Mouse (Mus musculus): Measurements from ENCODE around the gene Mipol1. TPM values are rescaled to one million over a fixed set of nuclear protein-coding genes. Genes with fewer than 3 reads are reported as not detected.
"Not testable (repeated sequence)": the region's sequence is repeated elsewhere in the genome, so short reads cannot be mapped to it uniquely, and the experiment has no call there.

Gene Mipol1
- polyA plus RNA-seq, 2 experiments from 2014 or later, result 7.7 to 7.9 TPM

- ATAC-seq, result no peak
These were observed 198.5 kb downstream of the Mipol1 start for GRCm38 (mm10) chr12:57428767-57429166.

GRCm38 (mm10) chr12:57436939-57437659 is 206.9 kb downstream of the Mipol1 start:
- ATAC-seq, result not testable (repeated sequence)

- no peak for ATAC-seq
These were observed 214.2 kb downstream of the Mipol1 start for GRCm38 (mm10) chr12:57444281-57444903.

- ATAC-seq, result no peak
These were observed 217.1 kb downstream of the Mipol1 start for GRCm38 (mm10) chr12:57447331-57447730.

GRCm38 (mm10) chr12:57449299-57449698 is 219.1 kb downstream of the Mipol1 start:
- no peak for ATAC-seq

GRCm38 (mm10) chr12:57450017-57450583 is 219.9 kb downstream of the Mipol1 start:
- ATAC-seq, result no peak

GRCm38 (mm10) chr12:57456911-57457310 is 226.7 kb downstream of the Mipol1 start:
- no peak for ATAC-seq

GRCm38 (mm10) chr12:57457339-57457738 is 227.1 kb downstream of the Mipol1 start:
- no peak for ATAC-seq

- ATAC-seq, result no peak
These were observed 234.5 kb downstream of the Mipol1 start for GRCm38 (mm10) chr12:57464520-57465334.

GRCm38 (mm10) chr12:57471786-57472185 is 241.6 kb downstream of the Mipol1 start:
- no peak for ATAC-seq

GRCm38 (mm10) chr12:57476876-57477275 is 246.6 kb downstream of the Mipol1 start:
- no peak for ATAC-seq

GRCm38 (mm10) chr12:57481823-57482222 is 251.6 kb downstream of the Mipol1 start:
- ATAC-seq, result no peak

- no peak for ATAC-seq
These were observed 266.3 kb downstream of the Mipol1 start for GRCm38 (mm10) chr12:57496347-57497119.

- ATAC-seq, result no peak
These were observed 270.0 kb downstream of the Mipol1 start for GRCm38 (mm10) chr12:57500246-57500645.

- no peak for ATAC-seq
These were observed 275.1 kb downstream of the Mipol1 start for GRCm38 (mm10) chr12:57505329-57505728.

- ATAC-seq, result no peak
These were observed 278.7 kb downstream of the Mipol1 start for GRCm38 (mm10) chr12:57508938-57509337.

- ATAC-seq, result no peak
These were observed 279.5 kb downstream of the Mipol1 start for GRCm38 (mm10) chr12:57509726-57510125.

GRCm38 (mm10) chr12:57511127-57511526 is 280.9 kb downstream of the Mipol1 start:
- no peak for ATAC-seq

GRCm38 (mm10) chr12:57511560-57511959 is 281.3 kb downstream of the Mipol1 start:
- no peak for ATAC-seq

- no peak for ATAC-seq
These were observed 284.3 kb downstream of the Mipol1 start for GRCm38 (mm10) chr12:57514552-57514951.

GRCm38 (mm10) chr12:57515702-57516377 is 285.6 kb downstream of the Mipol1 start:
- no peak for ATAC-seq

- ATAC-seq, result no peak
These were observed 298.1 kb downstream of the Mipol1 start for GRCm38 (mm10) chr12:57528335-57528734.
